Mouse (Mus musculus) CH12F3 (cell line): ENCODE results near the gene Focad.
"Not testable (repeated sequence)": the region's sequence is repeated elsewhere in the genome, so short reads cannot be mapped to it uniquely, and the experiment has no call there.

ENCODE experiments used
- in situ Hi-C: fragments of 300-500 bp; cut with MboI; formaldehyde crosslinking; loops from 2 replicates; pipeline ENCODE4 v1.14.3; 2020; ENCODE audit warnings: low sequenced_read_pairs

Focad gene

DNA sequence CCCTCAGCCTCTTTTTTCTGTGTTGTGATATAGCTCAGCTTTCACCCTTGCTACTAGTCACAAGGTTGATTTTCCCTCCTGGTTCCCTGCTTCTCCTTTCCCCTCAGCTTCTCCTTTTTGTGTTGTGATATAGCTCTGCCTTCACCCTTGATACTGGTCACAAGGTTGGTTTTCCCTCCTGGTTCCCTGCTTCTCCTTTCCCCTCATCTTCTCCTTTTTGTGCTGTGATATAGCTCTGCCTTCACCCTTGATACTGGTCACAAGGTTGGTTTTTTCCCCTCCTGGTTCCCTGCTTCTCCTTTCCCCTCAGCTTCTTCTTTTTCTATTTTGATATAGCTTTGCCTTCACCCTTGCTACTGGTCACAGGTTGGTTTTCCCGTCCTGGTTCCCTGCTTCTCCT lies 295.6 kb downstream of the Focad start:
- in situ Hi-C loops: no loop called here

DNA sequence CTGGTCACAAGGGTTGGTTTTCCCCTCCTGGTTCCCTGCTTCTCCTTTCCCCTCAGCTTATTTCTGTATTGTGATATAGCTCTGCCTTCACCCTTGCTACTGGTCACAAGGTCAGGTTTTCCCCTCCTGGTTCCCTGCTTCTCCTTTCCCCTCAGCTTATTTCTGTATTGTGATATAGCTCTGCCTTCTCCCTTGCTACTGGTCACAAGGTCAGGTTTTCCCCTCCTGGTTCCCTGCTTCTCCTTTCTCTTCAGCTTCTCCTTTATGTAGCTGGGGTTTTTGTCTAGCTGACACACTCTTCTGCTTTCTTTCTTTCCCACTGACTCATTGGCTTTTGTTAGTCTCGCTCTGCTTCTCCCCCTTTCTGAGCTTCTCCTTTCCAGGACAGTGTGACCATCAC lies 296.2 kb downstream of the Focad start:
- in situ Hi-C loops: not testable (repeated sequence)

DNA sequence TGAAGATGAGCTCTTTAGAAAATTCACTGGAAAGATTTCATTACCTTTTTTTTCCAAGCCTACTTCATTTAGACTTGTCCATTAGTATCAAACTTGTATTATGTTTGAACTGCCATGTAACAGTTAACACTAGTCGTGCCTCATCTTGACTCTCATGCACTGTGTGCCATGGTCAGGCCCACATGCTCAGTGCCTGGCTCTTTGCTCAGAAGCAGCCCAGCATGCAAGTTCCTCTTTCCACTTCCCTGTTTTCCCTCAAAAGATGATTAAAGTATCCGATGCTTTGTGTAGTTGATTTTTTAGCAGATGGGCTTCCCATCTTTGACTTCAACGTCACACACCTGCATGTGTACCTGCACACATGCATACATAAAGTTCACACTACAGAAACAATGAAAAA lies 301.3 kb downstream of the Focad start:
- in situ Hi-C loops: no loop called here

DNA sequence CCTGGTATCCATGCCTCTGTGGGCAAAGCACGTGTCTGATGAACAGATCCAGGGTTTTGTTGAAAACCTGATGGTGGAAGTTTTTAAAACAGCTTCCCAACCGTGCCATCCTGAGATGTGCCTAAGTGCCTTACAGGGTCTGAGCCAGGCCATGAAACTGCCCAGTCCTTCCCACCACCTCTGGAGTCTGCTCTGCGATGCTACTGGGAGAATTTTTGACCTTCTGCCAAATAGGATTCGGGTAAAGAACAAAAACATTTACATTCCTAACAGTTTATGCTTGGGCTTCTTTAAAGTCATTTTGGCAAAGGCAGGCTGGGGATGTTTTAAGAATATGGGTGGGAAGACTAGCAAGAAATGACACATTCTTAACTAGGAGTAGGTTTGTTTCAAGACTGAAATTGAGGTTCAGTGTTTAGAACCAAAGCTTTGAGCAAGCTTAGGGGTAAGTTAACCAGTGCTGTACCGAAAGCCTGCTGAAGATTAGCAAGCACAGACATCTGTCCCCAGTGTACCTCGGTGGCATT lies 302.6 kb downstream of the Focad start:
- in situ Hi-C loops: no loop called here

DNA sequence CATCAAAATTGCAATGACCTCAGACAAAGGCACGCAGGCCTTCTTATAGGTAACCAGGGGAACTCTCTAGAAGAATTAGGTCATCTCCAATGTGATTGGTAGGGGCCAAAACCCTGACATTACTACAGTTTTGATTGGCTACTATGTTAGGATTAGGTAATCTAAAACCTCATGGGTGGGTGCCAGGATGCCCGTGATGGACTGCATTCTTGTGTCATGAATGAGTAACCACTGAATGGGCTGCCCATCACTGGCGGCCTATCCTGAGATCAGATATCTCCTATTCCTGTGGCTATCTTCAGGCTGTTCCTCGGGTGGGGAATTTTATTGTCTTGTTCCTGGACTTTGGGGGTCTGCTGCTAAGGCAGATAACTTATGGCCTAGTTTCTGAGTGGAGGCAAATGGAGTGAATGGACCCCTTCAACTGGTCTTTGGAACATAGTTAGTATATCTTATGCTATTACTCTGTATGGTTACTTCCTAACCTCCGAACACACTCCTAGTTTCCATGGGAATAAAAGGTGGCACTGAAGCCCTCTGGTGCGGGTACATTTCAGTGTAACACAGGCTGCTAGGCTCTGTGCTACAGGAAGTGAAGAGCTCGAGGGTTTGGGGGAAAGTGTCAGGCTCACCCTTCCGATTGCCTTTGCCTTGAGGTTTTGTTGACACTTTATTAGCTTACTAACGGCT lies 306.0 kb downstream of the Focad start:
- in situ Hi-C loops: no loop called here

DNA sequence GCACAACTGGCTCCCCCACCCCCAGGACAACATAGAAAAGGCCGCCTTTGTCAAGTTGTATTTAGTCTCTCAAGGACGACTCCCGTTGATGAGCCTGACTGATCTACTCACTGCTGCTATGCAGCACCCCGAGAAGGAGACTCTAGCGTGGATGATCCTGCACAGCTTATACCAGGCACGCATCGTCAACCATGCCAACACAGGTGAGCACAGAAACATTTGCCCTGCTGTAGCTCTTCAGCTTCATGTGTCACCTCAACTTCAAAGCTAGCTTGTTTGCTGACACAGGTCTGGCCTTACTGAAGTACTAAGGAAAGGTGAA lies 306.5 kb downstream of the Focad start:
- in situ Hi-C loops: no loop called here

DNA sequence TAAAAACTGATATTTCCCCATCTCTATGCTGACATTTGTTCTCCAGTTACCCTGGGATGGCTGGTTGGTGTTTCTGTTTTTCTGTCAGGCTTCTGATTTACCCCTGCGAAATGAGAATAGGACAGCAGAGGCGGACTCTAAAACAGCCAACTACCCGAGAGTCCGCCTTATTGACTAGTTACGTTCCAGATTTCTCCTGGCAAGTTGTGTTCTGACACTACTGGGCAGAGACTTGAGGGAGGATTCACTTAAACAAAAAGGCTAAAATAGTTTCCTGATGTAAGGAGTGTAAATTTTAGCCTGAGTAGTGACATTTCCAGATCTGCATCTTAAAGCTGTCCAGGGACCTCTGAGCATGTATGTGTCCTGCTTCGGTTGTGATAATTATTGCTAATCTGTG lies 308.5 kb downstream of the Focad start:
- in situ Hi-C loops: no loop called here

DNA sequence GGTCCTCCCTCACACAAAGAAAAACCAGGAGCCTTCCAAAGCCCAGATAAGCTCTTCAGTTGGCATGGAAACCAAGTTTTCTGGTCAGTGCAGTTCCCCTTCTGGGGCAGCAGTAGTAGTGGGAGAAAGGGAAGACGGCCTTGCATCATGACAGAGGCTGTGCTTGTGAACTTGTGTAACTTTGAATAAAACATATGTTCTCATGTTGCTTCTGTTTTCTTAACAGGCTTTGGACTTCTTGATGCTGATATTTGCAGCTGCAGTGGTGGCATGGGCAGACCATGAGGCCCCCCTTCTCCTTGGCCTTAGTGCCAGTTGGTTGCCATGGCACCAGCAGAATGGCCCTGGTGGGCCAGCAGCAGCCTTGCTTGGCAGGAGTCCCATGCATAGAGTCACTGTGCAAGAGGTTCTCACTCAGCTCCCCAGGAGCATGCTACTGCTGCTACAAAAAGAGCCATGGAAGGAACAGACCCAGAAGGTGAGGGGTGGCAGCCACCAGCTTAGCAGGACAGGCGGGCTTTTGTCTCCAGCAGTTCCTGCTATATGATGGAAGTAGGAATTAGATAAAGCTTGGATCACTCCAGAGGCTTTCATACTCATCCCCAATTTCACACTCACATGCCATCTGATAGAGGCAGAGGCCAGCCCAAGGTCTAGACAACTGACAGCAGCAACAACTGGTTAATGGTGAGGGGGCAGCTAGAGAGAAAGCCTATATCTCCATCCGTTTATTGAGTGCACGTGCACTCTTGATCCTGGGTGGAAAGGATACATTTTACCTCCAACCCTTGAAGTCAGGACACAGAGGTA lies 312.7 kb downstream of the Focad start:
- in situ Hi-C loops: no loop called here

DNA sequence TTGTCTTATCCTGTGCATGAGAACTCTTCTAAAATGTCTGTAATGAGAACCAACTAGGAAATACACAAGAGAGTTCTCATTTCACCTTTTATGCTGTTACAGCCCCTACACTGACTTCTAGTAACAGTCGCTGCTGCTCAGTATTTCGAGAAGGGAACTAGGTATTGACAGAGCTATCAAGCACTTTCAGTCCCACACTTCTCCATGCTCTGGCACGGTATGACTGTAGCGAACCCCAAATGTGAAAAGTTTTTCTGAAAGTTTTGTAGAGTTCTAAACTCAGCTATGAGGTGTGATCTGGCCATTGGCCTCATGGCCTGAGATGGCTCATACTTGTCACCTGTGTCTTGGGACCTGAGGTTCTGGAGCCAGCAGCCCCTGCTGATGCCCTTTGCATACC lies 314.9 kb downstream of the Focad start:
- in situ Hi-C loops: no loop called here

DNA sequence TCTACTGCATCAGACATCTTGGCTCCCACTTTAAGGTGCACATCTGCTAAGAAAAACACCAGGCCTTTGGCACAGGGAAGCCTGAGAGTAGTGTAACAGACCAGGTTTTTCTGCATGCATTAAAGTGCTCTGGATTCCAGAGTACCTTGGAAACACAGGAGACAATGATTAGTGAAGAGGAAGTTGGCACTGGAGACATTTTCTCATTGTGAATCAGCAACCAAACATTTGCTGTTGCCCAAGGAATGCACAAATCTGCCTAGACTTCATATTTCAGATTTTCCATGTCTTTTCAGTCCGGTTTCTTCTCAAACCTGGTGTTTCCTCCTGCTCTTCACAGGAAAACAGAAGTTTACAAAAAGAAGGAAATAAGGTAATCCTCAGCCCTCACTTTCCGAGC lies 317.9 kb downstream of the Focad start:
- in situ Hi-C loops: no loop called here

DNA sequence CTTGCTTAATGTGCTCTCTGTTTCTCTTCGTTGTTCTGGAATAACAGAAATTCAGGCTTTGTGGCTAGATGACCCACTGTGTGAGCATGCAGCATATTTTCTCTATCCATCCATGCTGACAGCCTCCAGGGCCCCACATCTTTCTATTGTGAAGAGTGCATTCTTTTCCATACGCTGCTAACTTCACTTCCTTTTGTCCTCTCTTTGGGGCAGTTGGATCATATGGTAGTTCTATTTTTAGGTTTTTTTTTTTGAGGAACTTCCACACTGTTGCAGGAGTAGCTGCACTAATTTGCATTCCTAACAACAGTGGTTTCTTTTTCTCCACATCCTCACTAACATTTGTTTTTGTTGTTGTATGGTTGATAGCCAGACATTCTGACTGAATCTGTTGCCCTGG lies 320.6 kb downstream of the Focad start:
- in situ Hi-C loops: no loop called here

DNA sequence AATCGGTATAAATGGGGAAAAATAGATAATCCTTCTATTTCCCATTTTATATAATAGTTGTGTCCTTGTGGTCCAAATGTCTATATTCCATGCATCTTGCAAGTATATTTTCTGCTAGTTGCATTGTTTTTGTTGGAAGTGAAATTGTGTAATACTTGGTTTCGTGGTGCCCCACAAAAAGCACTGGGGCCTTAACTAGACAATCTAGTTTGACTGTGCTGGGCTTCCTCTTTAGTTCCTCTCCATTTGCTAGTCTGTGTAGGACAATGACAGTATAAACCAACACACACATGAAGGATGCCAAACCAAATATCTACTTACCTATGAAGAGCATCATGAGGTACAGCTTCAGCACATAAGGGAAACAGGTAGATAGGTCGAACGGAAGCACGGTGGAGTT lies 324.9 kb downstream of the Focad start:
- in situ Hi-C loops: no loop called here

DNA sequence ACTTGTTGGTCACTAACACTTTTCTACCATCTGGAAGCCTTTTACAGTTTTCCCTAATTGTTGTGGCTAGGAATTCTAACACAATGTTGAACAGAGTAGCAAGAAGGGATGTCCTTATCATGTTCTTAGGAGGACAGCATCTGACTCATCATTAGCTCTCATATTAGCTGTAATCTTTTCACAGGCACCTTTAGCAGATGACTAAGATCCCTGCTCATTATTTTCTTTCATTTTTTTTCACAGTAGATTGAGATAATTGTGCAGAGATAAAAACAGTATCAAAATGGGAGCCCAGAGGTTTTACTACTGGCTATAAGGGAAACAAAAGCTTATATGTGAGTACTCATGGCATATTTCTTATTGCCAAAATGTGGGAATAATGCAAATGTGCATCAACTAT lies 330.1 kb downstream of the Focad start:
- in situ Hi-C loops: no loop called here

DNA sequence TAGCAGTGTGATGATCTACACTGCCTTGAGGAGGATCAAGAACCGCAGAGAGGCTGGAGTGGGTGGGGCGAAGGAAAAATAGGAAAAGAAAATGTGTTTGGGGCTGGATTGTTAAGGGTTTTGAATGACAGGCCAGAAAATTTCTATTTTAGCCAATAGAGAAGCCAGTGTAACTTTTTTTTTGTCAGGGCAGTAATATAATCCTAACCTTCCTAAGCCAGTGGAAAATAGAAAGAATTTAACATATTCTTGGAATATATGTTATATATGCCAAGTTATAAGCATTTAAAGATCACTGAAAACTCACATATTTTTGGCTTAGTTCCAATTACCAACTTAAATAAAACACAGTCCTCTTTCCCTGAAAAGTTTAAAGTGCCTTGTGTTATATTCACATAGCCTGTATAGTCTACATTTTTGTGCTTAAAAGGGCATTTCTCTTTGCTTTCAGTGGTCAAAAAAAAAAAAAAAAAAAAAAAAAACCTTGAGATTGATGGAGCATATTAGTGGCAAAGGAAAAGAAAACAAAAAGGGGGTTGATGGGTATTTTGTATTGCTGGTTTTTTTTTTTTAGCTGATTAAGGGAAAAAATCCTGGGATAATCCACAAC lies 333.3 kb downstream of the Focad start:
- in situ Hi-C loops: no loop called here

DNA sequence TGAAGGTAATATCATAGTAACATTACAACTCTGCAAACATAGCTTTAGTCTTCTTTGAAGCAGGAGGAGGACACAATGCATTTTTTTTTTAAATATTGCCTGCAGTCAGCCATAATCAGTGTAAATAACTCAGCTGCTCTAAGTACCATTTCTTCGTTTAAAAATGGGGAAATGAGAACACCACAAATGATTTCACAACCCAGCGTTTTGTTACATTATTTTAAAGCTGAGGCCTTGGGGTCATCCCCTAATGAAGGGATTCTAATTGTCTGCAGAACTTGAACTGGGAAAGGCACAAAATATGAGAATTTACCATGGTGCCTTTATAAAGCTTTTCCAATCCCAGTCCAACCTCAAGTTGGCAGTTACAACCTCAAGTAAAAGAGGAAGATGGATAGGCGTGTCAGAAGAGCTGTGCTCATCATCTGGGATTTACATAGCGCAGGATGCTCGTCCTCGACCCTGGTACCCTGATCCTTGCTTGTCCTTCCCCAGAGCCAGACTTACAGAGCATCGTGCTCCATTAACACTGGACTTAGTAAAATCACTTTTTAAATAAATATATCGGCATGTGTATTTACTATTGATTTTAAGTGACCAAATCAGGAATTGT lies 338.1 kb downstream of the Focad start:
- in situ Hi-C loops: no loop called here

DNA sequence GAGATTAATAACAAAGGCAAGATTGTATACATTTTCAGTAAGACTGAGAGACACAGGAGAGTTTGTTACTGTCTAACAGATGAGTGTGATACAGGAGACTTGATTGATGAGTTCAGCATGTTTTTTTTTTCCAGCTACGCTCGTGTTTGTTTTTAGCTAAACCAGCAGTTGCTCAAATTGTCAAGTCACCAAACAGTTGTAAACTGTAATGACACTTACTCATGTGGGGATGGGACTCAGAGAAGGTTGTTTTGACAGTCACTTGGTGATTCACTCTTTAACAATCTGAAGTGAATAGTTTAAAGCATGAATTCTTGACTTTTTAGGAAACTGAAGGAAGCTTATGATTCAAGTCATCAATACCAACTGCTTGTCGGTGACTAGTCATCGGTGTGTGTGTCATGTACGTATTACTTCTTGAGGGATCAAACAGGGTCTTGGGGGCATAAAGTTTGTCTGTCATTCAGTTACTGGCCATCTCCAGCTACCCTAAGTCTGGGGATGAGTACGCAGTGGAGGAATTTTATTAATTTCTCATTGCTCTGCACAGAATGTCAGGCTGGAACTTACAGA lies 342.2 kb downstream of the Focad start:
- in situ Hi-C loops: no loop called here

DNA sequence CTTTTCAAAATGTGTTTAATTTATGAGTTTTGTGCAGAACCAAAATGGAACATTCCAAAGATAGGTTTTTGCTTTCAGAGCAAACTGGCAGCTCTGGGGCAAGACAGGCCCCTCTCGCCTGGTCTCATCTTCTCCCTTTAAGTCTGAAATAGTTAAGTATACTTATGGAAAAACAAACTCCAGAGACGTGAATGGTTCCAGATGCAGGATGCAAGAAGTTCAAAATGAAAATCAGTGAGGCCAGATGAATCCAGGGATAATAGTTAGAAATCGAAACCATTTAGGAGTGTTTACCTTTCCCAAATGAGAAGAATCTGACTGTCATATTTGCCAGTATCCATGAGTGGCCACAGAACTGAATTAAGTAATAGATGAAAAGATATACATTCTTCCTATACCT lies 342.7 kb downstream of the Focad start:
- in situ Hi-C loops: no loop called here

DNA sequence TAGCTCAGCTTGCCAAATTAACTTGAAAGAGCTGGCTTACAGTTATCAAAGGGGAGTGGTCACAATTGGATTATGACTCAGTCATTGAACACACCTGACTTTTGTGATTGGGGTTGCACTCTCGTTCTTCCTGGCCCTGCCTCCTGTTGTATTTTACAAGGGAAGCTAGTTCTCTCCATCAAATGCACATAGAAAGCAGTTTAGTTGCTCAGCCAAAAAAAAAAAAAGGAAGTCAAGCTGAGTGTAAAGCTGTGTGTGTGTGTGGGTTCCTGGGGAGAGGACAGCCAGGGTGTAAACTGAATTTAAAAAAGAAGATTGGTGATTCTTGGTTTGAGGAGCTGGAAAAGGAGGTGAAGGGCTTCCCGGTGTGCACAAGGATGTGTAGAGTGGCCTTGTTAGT lies 343.5 kb downstream of the Focad start:
- in situ Hi-C loops: no loop called here

DNA sequence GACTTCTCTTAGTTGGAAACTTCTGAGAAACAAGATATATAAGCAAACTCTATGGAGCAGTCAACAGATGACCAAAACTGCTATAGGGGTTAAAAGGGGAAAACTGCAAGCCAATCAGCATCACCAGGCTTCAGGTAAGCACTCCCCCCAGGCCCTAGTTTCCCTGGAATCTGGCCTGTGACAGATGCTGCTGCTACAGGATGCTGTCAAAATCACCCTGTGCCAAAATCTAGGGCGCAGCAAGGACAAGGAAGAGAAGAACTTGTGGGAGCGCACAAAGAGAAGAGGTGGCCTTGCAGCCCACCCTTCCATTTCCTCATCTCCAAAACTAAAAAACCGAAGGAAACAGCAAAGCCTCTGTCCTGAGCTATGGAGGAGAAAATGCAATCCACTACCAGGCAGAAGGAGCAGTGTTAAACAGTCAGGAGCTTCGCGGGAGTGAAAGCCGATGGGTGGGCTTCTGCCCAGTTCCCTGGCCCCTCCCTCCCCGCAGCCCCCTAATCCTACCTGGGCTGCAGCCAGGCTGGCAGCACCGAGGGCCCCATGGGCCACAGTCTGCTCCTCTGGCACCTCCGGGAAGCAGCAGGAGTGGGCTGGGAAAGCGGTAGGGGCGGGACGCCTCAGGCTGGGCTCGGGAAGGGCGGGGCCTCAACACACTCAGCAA lies 344.0 kb downstream of the Focad start, which contains the start of gene Hacd4:
Gene Hacd4 (minus strand): TSS at position 603 of the 664 bp plus-strand sequence.
- in situ Hi-C loops: no loop called here

DNA sequence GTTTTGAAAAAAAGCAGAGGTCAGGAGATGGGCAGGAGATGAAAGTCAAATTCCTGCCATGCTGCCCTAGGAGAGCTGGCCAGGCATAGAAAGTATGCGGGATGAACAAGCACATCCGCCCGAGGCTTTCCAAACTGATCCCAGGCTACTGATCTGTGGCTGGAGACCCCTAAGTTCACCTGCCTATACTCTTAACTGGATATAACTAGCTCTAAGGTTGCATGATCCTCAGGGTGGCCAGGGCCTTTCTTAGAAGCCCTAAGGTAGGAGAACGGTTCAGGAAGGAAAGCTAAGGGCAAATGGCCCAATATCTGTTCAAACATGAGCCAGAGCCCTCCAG lies 344.5 kb downstream of the Focad start:
- in situ Hi-C loops: no loop called here

DNA sequence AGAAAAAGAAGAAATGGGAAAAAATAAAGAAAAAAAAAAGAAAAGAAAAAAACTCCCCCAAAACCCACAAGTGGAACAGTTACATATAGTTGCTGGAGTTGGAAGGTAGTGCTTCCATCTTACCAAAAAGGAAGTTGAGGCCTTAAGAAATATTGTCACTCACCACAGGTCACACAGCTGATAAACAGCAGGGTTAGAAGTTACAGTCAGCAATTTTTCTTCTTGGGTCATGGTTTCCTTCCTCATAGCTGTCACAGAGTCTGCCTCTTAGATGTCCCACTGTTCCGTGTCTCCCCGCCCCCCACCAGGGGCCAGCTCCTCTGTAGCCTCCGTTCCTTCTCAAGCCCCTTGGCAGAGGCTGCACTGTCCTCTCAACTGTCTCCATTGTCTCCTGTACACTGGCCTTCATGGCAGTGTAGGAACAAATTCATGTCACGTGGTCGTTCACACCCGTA lies 345.3 kb downstream of the Focad start:
- in situ Hi-C loops: no loop called here
